Mouse (Mus musculus) layer of hippocampus, adult 18-20 months (tissue): ENCODE data around the gene Crip2. TPM values are rescaled to one million over a fixed set of nuclear protein-coding genes. Genes with fewer than 3 reads are reported as not detected.
A peak's percentile ranks its signal among the peaks of the same experiment; 100 is the strongest.

ENCODE experiments used
- DNase-seq, 2 experiments: peaks; one replicate each; pipeline ENCODE4 v3.0.0; 2022; ENCODE audit warnings: low spot score in 2 of 2
- total RNA-seq, 2 experiments: library from RNA; stranded (reverse); gene quantifications; 2 replicates each; pipeline ENCODE4 v1.2.3; 2021

Gene Crip2
- total RNA-seq, 2 experiments from 2014 or later = 91.2 to 107 TPM

GRCm38 (mm10) chr12:113130732-113131131 is 9.3 kb upstream of the Crip2 start:
- no peak for DNase-seq

GRCm38 (mm10) chr12:113131601-113132000 is 8.4 kb upstream of the Crip2 start:
- no peak for DNase-seq

DNA sequence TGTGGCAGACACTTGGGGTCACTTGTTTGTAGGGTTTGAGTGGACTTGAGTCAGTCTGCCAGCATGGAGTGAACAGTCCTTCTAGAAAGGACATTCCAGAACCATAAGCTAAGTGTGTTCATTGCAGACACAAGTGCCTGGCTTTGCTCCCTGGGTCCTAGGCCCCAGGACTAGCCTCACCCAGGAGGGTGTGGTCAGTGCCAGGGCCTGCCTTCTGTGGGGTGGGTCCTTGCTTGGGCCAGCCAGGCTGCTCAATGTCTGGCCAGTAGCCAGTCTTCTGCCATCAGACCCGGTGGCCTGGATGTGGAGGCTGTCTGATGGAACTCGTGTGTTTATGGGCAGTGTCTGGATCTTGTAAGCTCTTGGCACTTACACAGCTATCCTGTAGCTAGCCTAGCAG is 7.5 kb upstream of the Crip2 start:
- peak in 1 of 2 experiments; percentile 50 for DNase-seq

GRCm38 (mm10) chr12:113133260-113133659 is 6.8 kb upstream of the Crip2 start:
- DNase-seq = no peak

GRCm38 (mm10) chr12:113133861-113134403 is 6.1 kb upstream of the Crip2 start:
- DNase-seq = no peak

GRCm38 (mm10) chr12:113134502-113134901 is 5.5 kb upstream of the Crip2 start:
- DNase-seq = no peak

DNA sequence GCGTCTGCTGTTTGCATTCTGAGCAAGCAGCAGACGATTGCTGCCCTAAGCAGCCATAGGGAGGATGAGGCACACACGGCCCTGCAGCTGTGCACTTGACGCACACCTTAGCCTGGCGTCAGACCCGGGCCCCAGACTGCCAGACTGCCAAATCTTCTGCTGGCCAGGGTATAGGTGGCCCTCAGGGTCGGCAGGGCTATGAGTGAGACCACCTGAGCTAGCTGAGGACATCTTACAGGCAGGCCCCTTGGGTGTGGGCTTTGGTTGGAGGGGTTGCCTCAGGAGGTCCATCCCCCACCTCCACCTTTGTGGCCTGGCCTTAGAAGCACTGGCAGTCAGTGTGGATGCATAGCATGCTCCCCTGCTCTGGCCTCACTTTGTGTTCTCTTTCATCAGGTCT is 4.6 kb upstream of the Crip2 start:
- DNase-seq = no peak

DNA sequence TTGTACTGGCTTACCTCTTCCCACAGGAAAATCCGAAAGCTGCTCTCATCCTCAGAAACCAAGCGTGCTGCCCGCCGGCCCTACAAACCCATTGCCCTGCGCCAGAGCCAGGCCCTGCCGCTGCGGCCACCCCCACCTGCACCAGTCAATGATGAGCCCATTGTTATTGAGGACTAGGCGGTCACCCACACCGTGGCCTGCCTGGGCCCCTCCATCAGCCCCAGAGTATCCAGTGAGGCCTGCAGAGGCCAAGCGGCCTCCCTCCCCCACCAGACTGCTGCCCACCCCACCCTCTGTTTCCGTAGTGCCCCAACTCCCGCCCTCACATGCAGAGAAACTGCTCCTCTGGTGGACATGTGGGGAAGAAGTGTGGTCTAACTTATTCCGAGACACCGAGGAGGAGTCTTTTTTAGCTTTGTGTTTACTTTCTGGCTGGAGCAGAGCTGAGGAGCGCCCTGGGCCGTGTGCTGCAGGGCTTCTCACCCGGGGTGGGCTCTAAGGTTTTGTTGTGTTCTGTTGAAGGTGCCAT is 3.5 kb upstream of the Crip2 start:
- DNase-seq = no peak

- DNase-seq = no peak
Observed at GRCm38 (mm10) chr12:113137260-113138213, 2.5 kb upstream of the Crip2 start.

GRCm38 (mm10) chr12:113138291-113138690 is 1.7 kb upstream of the Crip2 start:
- DNase-seq = no peak

- no peak for DNase-seq
Observed at GRCm38 (mm10) chr12:113138901-113139864, 853 bp upstream of the Crip2 start.

DNA sequence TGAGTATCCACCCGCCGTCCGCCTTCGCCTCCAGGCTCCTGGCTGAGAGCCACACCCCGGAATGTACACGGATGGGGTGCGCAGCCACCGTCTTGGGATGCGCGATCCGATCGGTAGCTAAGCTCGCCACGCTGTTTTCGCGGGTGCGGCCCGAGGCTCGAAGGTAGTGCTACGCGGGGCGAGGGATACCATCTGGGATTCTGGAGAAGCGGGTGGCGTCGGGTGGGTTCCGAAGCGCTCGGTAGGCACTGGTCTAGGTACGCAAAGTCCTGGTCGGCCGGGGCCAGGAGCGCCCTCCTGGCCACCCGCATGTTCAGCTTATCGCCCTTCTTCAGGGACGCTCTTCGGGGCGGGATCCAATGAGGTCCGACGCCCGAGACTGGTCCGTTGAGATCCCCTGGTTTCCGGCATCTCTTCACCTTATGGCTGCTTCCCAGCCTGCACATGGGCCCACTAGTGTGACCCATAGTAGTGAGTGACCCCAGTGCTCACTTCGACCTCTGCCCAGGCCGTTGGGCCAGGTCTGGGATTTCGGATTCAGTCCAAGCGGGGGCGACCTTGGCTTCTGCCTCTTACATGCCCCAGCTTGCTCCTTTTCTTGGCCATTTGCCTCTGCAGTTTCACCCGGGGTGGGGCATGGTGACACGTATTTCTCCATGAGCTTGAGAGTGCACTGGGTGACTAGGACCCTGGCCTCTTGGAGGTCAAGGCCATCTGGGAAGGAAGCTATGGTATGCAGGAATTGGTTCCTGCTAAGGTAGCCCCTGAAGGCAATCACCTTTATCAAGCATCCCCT is 778 bp downstream of the Crip2 start:
- no peak for DNase-seq

- peak; percentile 34 to 60 for DNase-seq
Observed at GRCm38 (mm10) chr12:113141531-113141973, 1.5 kb downstream of the Crip2 start.

- peak; percentile 27 to 67 for DNase-seq
Observed at GRCm38 (mm10) chr12:113142021-113142975, 2.3 kb downstream of the Crip2 start.

DNA sequence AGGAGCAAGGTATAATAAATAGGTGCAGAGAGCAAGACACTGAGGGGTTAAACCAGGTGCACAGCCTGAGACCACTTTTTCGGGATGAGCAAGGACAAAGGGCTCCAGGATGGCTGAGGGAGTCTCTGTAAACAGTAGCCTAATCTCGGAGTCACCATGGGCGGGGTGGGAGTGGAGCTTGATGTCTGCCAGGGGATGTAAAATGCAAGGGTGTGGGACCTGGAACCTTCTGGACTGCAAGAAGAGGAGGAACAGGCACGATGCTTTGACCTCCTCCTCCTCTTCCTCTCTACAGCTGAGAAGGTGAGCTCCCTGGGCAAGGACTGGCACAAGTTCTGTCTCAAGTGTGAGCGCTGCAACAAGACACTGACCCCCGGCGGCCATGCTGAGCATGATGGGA is 3.1 kb downstream of the Crip2 start:
- no peak for DNase-seq

- DNase-seq = peak in 1 of 2 experiments; percentile 62
Observed at GRCm38 (mm10) chr12:113144001-113144756, 4.1 kb downstream of the Crip2 start.

GRCm38 (mm10) chr12:113144886-113145285 is 4.8 kb downstream of the Crip2 start:
- DNase-seq = no peak

GRCm38 (mm10) chr12:113145591-113145990 is 5.6 kb downstream of the Crip2 start:
- no peak for DNase-seq
